Mouse (Mus musculus): Measurements from ENCODE around the gene Limch1.

Limch1 gene

DNA sequence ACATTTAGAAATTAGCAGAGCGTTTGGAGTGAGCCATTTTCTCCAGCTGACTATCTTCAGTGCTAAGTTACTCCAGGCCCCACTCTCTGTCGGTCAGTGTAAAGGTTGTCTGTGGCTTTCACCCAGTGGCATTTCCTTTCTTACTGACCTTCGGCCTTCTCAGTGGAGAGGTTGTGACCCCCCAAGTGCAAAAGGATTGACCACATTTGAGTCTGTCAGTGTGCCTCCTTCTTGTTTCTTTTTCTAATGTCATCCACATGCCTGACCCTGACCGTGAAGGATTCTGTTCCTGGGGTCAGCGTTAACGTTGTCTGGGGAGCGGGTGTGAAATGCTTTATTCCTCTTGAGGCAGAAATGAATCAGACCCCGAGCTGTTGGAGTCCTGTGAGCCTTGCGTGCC lies 191.7 kb downstream of the Limch1 start:
- no peak for DNase-seq

DNA sequence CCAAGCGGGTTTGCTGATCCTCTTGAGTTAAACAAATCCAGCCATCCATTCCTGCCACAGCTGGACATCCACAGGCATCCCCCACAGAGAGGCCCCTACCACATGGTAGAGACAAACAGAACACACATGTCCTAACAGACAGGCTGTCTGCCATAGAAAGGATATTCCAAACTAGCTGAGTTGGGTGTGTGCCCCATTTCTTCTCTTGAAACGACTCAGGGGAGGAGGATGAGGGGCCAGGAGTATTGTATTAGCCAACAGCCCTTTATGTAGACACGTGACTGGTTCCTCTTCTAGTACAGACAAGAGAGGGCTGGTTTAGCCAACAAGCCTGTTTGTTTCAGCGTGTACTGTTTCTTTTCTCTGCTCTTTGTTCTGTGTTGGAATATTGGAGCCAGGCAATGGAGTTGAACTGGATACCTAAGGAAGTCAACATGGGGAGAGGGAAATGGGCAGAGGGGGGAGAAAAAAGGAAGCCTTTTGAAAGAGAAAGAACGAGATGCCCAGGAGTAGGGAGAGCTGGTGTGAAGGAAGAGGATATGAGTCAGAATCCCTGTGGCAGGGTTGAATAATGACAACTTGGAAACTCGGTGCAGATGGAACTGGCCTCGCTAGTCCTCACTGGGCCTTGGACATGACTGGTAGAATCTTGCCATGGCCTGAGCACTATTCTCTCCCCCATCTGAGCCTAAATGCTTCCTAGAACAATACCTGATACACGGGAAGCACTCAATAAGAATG lies 196.3 kb downstream of the Limch1 start:
- no peak for DNase-seq

DNA sequence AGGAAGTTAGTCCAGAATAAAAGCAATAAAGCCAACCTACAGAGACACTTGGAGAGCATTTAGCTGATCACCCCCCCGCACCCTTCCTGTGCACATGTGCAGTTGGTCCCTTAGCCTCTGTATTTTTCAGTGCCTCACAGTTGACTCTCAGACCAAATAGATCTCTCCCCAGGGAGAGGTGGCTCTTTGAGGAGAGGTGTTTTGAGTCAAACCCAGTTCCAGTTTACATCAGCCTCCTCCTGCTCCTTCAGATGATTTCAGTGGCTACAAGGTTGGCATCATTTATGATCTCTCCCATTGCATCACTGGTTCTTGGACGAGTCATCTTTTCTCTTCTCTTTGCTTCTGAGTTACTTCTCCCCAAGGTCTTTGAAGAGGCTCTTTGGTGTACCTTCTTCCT lies 197.3 kb downstream of the Limch1 start:
- no peak for DNase-seq

DNA sequence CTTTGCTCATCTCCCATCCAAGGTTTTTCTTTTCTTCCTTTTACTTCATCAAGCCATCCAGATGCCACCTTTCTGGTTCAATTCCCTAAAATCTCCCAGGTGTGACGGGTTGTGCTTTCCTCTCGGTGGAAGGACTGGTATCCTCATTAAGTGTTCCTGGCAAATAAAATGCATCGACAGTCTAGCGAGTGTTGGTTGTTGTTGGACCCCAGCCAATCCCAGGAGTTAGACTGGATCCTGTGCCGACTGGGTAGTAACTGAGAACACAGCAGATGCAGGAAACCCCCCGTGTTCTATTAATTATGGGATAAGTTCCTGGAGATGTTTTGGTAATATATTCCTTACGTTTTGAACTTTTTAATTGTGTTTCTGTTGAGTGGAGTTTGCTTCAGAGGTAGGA lies 197.9 kb downstream of the Limch1 start:
- DNase-seq, result peak; percentile 40 to 56

DNA sequence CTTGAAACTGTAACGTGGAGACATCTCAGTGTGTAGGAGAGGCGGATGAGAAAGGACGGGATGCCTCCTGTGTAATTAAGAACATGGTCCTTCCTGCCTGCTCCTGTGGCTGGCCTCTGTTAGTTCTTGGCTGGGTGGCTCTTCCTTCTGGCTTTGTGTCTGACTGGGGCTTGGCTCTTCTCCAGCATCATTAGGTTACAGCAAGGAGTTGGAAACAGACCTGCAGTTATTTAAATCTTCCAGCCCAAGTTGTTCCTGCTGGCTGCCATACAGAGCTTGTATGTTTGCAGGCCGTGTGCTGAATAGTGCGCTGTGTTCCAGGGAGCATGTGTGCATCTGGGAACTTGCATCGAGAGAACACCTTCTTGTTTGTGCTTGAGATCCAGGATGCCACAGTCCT lies 202.3 kb downstream of the Limch1 start:
- peak; percentile 34 to 56 for DNase-seq

DNA sequence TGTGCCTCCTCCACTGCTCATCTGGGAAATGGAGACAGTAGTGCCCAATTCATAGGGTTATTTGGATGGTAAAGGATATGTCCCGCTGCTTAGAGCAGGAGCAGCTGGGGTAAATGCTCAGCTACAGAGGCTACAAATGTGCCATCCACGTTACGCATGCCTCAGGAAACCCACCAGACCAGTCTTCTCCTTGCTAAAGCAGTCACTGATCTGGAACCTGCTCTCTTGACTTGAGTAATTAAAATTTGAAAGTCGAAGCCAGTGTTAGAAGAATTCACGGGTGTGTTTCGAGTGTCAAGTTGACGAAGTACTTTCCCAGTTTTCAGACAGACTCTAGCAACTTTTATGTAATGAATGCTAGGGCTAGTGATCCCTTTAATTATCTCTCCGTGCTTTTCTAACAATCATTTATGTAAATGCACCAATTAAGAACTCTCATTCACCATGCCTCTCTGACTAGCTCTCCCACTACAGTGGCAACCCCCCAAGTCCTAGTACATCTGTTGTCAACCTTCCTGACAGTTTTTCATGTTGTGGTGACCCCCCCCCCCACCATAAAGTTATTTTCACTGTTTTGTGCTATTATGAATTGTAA lies 203.6 kb downstream of the Limch1 start:
- DNase-seq, result peak in 1 of 2 experiments; percentile 19

DNA sequence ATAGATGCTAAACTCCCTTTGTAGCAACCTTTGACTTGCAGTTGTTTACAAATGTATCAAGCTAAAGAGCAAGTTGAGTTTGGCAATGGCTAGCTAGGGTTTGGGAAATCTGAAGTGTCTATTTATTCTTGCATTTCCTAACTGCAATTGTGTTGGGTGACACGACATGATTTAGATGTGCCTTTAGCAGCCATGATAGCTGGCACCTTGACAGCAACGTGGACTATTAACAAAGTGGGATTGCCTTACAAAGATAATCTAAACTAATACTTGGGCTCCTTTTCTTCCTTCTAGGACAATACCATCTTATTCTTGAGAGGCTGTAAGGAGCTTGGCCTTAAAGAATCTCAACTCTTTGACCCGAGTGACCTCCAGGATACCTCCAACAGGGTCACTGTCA lies 207.7 kb downstream of the Limch1 start:
- peak in 1 of 2 experiments; percentile 29 for DNase-seq

DNA sequence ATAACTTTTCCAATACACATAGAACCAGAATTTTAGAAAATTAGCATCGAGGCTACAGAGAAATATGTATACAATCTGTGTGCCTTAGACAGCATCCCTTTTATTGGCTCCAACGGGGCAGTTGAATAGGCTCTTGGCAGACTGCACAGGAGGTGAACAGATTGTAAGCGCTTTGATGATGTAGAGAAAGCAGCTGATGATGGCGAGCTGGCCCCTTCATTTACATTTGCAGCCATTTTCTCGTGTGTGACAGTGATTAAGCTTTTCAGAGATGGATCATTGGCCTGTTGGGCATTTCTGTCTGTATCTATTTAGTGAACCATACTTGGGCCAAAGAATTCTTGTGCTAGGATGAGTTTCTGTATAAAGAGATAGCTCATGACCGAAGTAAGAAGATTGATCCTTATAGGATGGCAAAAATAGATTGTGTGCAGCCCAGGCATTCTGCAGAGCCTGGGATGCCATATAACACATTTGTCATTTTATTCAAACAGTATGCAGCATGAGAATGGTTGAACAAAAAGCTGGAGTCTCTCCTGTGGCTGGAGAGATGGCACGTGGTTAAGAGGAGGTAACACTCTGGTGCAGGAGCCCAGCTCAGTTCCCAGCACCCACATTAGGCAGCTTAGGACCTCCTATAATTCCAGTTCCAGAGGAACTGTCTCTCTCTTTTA lies 208.5 kb downstream of the Limch1 start:
- DNase-seq, result no peak

DNA sequence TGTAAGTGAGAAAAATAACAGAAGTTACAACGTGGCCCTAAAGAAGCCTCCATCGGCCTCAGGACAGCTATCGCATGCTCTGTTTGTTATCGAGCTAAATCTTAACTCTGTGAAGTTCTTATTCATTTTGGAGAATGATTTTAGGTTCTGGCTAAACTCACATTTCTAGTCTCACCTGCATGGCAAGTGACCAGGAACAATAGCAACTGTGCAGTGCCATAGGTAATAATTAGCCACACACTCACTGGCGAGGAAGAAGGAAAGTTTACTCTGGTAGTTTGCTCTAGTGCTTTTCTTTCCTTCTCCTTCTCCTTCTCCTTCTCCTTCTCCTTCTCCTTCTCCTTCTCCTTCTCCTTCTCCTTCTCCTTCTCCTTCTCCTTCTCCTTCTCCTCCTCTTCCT lies 209.6 kb downstream of the Limch1 start:
- no peak for DNase-seq

DNA sequence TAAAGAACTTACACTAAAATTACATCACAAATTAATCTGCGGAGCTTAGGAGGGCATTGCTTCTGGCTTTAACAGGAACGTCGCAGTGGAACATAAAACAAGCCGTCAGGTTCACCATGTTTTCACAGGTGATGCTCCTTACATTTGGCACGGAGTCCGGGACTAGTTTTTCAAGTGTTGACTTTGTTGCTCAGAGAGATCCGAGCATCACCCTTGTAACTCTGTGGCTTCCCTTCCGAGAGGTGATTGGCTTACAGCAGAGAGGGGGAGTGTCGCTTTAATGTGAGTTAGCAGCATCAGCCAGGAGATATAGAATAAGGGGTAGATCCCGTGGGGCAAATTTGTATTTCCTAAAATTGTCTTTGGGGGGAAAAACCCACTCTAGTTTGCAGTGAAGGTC lies 212.0 kb downstream of the Limch1 start:
- DNase-seq, result no peak

DNA sequence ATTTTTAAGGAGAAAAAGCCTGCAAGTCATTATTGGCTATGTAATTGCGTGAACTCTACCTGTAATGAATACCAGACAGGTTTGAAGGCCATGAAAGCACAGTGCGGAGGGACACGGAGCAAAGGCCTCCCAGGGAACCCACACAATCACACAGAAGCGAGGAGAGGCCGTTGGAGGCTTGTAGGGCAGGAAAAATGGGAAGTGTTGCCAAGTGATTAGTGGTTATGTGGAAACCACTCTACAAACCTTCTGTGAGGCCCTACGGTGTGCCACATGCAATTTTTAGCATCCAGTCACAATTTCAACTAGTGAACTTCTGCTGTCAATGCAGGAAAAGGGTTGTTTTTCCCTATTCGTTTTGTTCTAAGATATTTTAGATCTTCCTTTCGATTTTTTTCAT lies 212.5 kb downstream of the Limch1 start:
- no peak for DNase-seq

DNA sequence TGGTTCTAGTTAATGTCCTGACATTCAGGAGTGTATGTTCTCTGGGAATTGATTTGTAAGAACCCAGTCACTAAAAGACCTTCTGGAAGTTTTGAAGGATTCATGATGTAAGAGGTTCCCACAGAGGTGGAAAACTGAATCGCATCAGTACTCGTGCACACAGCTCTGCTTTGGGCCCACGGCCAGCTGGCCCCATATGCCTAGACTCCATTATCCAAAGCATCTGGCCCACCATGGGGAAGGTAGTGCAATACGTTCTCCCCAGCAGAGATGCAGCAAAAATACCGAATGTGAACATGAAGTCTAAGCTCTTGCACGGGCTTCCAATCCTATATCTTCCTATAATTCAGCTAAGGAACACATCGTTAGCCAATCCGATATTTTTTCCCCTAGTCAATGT lies 214.3 kb downstream of the Limch1 start:
- DNase-seq, result no peak

DNA sequence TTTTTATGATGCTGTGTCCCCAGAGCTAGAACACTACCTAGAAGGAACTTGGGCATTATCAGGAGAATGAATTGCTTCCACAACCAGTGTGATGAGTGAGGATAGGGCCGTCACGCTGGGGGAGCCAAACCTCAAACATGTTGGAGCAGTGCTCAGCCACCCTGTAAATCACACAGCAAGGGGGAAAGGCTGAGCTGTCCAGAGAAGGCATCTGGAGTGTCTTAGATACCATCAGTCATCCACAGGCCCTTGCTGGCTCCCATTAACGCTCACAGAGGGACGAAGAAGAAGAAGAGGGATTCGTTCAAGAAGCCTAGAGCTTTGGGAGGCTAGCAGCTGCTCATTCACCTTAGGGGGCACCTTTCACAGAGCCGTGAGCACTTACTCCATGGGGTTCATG lies 219.8 kb downstream of the Limch1 start:
- DNase-seq, result no peak

DNA sequence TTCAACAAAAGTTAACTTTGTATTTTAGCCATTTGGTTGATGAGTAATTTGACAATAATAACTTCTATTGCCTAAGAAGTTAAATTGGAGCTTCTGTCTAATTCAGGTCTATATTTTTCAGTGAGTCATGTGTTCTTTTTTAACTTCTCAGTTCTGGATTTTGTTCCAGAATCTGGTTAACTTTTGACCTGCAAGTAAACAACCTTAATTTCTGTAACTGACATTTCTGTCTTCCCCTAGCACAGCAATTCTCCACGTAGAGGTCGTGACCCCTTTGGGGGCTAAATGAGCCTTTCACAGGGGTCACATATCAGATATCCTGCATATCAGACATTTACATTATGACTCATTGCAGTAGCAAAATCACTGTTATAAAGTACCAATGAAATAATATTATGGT lies 221.5 kb downstream of the Limch1 start:
- DNase-seq, result no peak

DNA sequence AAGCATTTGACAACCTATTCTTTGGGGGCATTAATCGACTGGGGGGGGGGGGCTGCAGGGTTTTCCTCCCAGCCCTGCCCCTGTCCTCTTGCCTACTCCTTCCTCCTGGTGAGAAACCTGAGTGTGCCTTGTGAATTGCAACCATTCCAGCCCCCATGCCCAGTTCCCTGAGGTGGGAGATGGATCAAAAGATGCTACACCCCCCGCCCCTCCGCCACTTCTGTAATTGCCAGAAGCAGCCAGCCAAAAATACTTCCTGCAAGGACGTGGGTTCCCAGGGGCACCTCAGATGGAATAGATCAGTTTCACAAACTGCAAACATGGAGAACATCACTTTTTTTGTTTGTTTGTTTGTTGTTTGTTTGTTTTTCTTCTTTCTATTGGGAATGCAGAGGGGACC lies 222.0 kb downstream of the Limch1 start:
- no peak for DNase-seq

DNA sequence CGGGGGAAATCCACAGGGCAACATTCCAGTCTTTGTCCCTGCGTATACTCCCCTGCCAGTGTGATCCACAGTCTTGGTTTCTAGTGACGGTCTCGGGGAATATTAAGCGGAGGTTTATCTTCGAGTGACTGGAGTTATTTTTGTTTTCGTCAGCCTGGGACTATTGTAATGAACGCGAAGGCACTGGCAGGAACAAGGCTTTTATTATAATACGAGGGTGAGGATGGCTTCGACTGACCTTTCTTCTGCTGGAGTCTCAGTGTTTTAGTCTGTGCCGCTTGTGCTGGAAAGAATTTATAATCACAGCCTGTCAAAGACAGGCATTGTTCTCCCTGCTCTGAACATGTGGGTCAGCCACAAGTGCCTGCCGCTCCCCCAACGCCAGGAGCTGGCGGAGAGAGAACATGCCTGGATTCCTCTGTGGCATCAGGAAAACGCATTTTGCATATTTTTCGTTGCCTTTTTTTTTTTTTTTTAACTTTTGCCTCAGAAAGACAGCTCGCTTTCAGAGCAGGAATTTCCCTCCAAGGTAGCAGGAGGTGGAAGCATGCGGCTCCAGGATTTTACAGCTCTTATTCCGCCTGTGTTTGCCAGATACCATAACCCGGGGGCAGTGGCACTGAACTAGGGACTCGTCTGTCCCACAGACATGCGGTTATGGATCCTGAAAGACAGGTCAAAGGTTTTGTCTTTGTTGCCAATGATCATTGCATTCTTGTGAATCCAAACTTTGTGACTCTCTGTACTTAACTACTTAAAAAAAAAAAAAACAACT lies 222.6 kb downstream of the Limch1 start:
- DNase-seq, result peak; percentile 50 to 67

DNA sequence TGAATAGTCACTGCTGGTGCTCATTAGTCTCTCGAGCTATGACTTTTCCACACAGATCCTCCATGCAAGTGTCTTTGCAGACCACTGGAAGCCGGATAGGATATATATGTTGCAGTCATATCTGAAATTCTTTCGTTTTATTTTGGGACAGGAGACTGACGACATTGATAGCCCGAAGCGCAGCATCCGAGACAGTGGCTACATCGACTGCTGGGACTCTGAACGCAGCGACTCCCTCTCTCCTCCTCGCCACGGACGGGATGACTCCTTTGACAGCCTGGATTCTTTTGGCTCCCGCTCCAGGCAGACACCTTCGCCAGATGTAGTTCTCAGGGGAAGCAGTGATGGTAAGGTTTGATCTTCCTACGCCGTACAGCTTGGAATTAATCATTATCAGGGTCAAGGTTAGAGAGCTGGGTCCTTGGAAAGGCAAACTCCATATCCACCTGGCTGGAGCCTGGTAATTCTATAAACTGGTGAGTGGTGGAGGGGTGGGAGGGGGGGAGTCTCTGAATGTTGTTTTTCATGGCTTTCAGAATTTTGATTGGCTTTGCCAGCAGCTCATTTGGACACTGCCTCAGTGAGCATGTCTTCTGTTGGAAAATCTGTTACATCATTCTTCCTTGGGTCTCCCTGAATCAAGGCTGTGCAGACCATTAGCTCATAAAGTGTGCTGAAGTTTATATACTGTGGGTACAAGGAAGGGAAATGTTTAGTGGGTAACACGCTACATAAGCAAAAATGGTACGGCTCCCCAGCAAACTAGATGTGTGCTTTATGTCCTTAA lies 223.5 kb downstream of the Limch1 start:
- no peak for DNase-seq

DNA sequence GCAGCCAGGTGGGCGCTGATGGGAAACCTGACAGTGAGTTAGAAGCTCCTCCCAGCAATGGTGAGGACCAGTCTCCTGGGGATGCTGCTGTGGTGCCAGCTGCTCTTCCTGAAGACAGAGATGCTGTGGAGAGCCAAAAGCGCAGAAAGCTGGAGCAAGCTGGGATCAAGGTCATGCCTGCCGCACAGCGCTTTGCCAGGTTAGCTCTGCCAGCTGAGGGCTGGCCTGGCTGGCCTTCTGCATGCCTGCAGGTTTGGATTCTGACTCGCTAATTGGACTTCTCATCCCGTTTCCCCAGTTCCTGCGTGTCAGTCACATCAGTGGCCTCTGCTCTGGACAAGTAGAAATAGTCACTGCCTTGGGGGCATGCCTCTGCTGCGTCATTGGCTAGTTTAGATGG lies 230.0 kb downstream of the Limch1 start:
- no peak for DNase-seq

DNA sequence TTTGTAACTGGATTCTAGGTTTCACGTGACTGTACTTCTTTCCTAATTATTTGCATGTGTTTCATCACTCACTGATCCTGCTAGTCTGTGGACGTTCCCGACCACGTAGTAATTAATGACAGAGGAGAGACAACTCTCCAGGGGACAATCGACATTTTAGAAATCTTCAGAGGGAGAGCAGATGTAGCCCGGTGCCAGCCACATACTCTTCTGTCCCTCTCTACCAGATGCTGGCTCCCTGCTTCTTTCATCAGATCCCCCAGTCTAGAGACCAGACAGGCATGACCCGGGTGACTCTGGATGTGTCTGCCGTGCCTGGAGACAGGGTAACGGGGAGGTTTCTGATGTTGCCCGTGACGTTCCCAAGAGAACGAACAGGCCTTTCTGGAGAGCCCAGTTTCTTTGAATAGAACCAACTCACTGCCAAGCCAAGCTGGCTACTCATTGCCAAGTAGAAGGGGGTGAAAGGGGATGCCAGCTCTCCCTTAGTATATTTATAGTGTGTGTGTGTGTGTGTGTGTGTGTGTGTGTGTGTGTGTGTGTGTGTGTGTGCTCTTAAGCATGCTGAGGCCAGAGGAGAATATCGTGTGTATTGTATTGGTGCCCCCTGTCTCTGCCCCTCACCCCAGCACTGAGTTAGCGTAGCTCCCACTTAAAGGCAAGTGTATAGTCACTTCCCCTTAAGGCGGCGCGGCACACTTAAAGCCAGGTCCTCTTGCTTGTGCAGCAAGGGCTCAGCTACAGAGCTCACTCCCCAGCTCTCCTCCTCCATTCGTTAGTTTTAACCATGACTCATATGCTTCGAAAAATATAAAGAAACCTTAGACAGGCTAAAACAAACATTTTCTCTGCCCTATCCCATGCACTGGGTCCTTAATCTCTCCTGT lies 233.9 kb downstream of the Limch1 start:
- DNase-seq, result peak in 1 of 2 experiments; percentile 14

DNA sequence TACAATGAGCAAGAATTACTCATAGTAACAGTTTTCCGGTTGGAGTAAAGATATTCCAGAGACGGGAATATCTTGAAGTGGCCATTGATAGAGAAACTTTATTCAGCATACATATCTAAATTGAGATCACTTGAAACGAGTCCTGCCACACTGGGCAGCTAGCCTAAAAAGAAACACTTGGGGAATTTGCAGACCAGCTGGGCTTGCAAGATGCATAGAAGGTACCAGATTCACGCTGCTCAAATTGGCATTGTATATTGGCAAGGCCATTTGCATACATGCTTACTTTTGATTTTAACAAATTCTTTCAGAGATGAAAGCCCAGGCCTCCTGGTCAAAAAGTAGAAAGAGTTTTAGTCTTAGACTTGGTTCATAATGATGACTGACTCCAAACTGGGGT lies 235.2 kb downstream of the Limch1 start:
- DNase-seq, result no peak

DNA sequence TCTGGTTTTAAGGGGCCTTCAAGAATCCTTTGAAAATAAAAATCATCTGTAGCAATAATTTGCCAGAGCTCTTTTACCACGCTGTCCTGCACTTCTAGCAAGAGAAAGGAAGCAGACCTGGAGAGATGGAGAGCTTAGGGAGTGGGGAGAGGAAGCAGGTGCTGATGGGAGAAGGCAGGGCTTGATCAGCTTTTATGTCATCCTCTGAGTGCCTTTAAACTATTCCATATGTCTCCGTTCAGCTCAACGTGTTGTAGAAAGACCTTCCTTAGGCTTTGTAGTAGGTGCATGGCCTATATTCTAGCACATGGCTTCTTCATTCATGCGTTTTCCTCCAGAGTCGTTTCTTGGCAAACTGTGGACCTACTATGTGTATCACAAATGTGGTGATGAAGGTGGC lies 237.5 kb downstream of the Limch1 start:
- no peak for DNase-seq

DNA sequence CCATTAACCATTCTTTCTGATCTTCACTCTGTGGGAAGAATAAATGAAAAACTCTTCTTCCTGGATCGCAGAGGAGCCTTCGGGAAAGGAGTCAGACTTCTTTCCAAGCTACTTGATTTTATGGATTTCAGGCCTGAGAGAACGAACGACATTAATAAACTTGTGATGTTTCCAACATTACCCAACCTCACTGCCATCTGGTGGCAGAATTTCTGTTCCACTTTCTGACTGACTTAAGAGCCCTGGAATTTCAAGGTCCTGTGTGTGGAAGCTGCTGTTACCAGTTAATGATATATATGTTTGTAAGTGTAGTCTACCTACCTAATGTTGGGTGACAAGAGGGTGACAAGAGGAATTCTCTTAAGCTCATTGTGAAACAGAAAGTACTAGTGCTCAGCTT lies 243.3 kb downstream of the Limch1 start:
- peak in 1 of 2 experiments; percentile 40 for DNase-seq

Data from kidney, postnatal 4 days (tissue).